ENCODE assay signal across 28 mouse cellular contexts in genomic region chr9:6337891-6338290, GRCm38 (mm10).
"Had no signal": no experiment of that assay in that cellular context is flagged by ENCODE, and none has a peak within 500 bp of the region (broad histone marks: within the 10 kb centered on the region; RNA-seq: fewer than 3 reads in every experiment).

No protein-coding gene starts in this region.

- H3K9ac ChIP-seq: embryonic facial prominence, embryonic 12.5 days; embryonic facial prominence, embryonic 13.5 days; embryonic facial prominence, embryonic 15.5 days; forebrain, embryonic 12.5 days; forebrain, embryonic 13.5 days; forebrain, embryonic 15.5 days; forebrain, postnatal 0 days had no signal

- DNase-seq: cerebellum, adult 18-20 months; cerebellum, adult 2 months; cerebellum, adult 8-10 months; cerebellum, adult 9-10 months; cerebellum, adult 9-11 months; cerebellum, postnatal 10 days; cerebellum, postnatal 14 days; cerebellum, postnatal 25 days; cerebellum, postnatal 36 days; embryo, embryonic 11 days; forebrain, postnatal 0 days; gastrocnemius, postnatal 10 days; gastrocnemius, postnatal 14 days; gastrocnemius, postnatal 25 days; gastrocnemius, postnatal 36 days; heart, adult 11 months; heart, adult 18-20 months had no signal

- H3K27me3 ChIP-seq: embryonic facial prominence, embryonic 12.5 days; embryonic facial prominence, embryonic 13.5 days; embryonic facial prominence, embryonic 15.5 days; forebrain, embryonic 12.5 days; forebrain, embryonic 13.5 days; forebrain, embryonic 15.5 days had no signal

- H3K4me3 ChIP-seq: embryonic facial prominence, embryonic 10.5 days; embryonic facial prominence, embryonic 12.5 days; embryonic facial prominence, embryonic 13.5 days; embryonic facial prominence, embryonic 15.5 days; erythroblast, embryonic 14.5 days; forebrain, embryonic 10.5 days; forebrain, embryonic 12.5 days; forebrain, embryonic 13.5 days; forebrain, embryonic 15.5 days had no signal

- H3K27ac ChIP-seq: embryonic facial prominence, embryonic 10.5 days; embryonic facial prominence, embryonic 12.5 days; embryonic facial prominence, embryonic 13.5 days; embryonic facial prominence, embryonic 15.5 days; forebrain, embryonic 10.5 days; forebrain, embryonic 12.5 days; forebrain, embryonic 13.5 days; forebrain, embryonic 15.5 days had no signal

- ATAC-seq: forebrain, embryonic 13.5 days; forebrain, embryonic 14.5 days; forebrain, embryonic 15.5 days; forebrain, embryonic 16.5 days; forebrain, postnatal 0 days had no signal

- H3K4me2 ChIP-seq: embryonic facial prominence, embryonic 12.5 days; embryonic facial prominence, embryonic 13.5 days; embryonic facial prominence, embryonic 15.5 days; forebrain, embryonic 12.5 days; forebrain, embryonic 13.5 days; forebrain, embryonic 15.5 days had no signal

- H3K36me3 ChIP-seq: embryonic facial prominence, embryonic 10.5 days; embryonic facial prominence, embryonic 12.5 days; embryonic facial prominence, embryonic 13.5 days; embryonic facial prominence, embryonic 15.5 days; forebrain, embryonic 10.5 days; forebrain, embryonic 12.5 days; forebrain, embryonic 15.5 days had no signal

- H3K4me1 ChIP-seq: embryonic facial prominence, embryonic 10.5 days; embryonic facial prominence, embryonic 12.5 days; embryonic facial prominence, embryonic 15.5 days; forebrain, embryonic 10.5 days; forebrain, embryonic 12.5 days; forebrain, embryonic 13.5 days; forebrain, embryonic 15.5 days had no signal

- H3K9me3 ChIP-seq: embryonic facial prominence, embryonic 10.5 days; embryonic facial prominence, embryonic 12.5 days; embryonic facial prominence, embryonic 13.5 days; embryonic facial prominence, embryonic 15.5 days; forebrain, embryonic 10.5 days; forebrain, embryonic 12.5 days; forebrain, embryonic 13.5 days; forebrain, embryonic 15.5 days had no signal
